Mouse (Mus musculus): ENCODE data around the gene Tnr.

Tnr gene

GRCm38 (mm10) chr1:159629119-159629518, 105.5 kb downstream of the Tnr start:
- DNase-seq (ENCODE audit: low read depth, low spot score), result no peak

DNA sequence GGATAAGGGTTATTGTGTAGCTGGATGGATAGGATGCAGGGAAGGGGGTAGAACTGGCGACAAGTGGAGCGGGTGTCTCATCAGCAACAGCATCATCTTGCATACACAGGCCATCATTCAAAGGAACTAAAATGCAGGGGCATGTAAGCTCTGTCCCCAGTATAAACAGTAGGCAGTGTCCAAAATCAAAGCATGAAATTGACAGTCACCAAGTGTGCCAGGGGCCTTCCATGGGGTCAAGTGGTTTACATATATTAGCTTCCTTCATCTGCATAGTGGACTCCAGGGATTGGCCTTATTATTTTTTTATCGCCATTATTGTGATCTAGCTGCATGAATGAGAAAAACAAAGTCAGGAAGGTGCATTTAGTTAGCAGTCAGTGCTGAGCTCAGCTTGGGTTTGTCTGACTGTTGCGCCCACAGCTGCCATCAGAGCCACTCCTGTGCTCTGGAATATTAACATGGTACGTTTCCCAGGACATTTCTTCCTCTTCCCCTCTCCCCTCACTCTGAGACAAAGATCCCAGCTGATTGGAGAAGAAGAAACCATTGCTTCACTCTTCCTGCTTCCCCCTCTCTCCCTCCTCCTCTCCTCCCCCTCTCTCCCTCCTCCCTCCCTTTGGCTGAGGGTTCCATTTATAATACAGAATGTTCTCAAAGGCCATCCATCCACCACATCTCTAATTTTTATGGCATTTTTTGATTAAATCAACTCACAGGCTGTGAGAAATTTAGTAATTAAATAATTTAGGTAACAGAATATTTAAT, 106.4 kb downstream of the Tnr start:
- no peak for DNase-seq (ENCODE audit: low read depth, low spot score)

DNA sequence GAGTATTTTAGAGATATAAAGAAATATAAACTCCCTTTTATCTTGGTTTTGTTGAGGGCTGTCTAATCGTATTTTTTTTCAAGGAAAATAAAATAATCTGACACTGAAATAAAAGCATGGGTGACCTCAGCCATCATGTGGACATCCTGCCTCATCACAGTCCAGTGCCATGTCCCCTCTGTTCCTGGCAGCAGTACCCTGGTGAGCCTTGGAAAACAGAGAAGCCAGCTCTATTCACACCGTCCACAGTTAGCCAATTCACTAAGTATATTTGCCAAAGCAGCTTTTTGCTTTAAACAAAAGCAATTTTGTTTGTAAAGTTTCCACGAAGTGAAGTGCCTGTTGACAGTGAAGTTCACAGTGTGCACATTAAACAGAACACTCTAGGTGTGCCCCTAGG, 109.0 kb downstream of the Tnr start:
- no peak for DNase-seq (ENCODE audit: low read depth, low spot score)

DNA sequence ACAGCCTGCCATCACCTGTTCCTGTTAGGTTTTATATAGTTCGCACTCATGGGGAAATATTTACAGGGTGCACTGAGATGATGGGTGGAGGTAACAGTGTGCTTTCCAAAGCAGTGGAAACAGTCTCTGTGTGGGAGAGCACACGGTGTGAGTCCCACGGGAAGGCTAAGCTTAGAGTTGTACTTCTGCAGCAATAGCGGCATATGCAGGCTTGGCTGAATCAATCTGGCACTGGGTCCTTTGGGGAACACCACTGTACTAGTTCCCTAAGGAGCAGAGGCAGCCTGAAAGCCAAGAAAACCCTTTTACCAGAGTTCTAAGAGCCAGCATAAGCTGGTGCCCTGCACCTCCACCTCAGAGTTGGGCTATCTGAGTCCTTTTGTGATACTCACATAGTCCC, 115.8 kb downstream of the Tnr start:
- DNase-seq (ENCODE audit: low read depth, low spot score), result no peak

DNA sequence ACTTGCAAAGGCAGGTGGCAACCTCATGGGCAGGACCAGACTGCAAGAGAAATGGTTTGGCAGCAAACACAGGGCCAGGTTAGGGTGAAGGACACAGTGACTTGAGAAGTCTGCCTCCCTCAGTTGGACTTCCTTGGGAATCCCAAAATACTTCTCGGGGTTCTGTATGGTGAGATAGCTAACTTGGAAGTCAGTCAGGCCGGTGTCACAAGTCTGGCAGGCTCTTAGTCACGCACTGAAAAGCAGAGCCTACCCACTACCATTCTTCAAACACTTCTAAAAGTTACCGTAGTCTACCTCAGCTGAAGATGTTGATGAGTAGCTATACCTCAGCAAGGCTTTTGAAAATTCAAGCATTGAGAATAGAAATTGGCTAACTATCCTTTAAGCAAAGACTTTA, 122.2 kb downstream of the Tnr start:
- DNase-seq (ENCODE audit: low read depth, low spot score), result no peak

DNA sequence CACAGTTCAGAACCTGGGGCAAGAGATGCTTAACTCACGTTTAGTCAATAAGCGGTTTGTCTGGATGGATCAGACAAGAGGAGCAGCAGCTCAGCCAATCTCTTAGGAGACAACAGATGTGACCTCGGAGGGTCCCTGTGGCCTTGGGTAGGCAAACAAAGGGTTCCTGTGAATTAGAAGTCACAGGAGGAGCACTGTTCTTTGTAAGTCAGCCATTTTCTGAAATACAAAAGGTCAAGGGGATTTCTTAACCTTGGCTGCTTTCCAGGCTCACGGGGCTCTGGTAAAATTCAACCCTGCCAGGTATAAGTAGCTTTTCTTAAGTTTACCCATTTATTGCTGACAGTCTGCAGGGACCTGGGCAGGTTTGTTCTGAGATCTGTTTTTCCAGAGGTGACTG, 126.9 kb downstream of the Tnr start:
- DNase-seq (ENCODE audit: low read depth, low spot score), result no peak

DNA sequence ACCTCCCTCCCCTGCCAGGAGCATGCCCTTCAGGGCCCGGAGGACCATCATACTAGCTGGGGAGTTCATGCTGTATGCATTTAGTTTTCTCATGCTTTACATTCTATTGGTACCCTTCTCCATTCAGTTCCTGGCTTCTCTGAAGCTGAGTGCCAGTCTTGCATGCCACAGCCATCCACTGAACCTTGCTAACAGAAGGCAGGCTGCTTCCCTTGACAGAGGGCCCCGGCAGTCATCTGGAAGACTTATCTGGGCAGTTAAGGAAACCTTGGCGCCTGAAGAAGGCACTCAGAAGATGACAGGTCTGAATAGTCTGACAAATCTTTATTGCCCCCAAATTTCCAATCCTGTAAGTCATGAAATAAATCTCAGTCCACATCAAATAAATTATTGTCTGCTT, 131.7 kb downstream of the Tnr start:
- no peak for DNase-seq (ENCODE audit: low read depth, low spot score)

DNA sequence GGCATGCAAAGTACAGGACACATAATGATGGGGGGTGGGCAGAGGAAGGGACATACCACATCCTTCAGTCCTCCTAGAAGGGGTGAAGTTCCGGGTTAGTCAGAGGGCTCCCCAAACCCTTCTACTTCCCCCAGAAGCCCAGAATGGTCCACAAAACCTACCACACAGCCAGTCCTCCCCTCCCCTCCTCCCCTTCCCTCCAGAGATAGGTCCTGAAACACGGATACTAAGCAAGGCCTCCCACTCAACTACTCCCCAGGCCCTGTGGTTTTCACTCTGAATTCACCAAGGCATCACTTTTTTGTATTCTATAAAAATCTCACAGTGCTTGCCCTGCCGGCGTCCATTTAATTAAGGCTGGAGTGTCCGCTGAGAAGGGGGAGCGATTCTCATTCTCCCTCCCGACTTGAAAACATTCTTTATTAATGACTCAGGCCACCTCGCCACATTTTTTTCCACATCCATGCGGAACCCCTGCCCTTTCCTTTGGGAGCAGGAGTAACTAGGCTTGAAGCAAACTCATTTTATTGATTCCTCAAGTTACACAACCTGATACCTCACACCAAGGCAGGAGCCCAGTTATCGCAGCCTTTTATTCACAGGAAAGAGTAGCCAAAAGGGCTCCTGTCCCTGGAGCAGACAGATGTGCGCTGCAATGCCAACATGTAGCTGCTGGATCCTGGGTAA, 134.4 kb downstream of the Tnr start:
- peak; percentile 79 for DNase-seq (ENCODE audit: low read depth, low spot score)

DNA sequence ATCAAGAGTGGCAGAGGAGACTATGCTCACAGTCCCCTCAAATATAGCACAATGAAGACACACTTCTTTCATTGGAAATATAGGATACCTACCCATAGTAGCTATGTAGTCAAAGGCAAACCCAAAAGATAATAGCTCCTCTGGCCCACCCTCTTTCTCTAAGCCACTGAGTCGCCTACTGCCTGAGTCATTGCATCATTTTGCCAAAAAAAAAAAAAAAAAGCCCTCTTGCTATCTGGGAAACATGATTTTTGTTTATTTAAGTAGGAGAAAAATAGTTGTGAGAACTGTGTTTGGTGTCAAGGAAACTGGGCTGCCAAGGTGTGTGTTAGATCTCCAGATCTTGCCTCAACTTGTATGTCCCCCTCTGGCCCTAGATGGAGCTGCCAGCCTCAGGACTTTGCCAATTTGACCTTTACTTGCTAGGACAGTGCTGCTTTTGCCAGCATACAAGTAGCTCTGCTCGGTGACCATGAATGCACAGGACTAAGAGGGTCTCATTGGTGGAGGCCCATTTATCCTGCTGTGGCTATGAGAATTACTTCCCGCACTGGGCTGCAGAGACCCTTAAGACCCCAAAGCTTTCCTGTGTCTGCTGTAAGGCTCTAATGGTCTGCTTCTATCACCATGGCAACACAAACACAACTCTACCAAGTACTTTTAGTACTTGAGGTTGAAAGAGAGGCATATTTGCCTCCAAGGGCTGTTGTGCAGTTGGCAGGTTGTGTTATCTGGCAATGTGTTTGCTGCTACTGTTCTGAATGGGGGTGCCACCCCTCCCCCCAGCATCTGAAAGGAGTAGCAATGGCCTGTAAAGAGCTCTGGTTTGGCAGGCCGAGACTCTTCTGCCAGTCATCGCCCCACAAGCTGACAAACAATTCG, 137.3 kb downstream of the Tnr start:
- DNase-seq (ENCODE audit: low read depth, low spot score), result peak; percentile 66

DNA sequence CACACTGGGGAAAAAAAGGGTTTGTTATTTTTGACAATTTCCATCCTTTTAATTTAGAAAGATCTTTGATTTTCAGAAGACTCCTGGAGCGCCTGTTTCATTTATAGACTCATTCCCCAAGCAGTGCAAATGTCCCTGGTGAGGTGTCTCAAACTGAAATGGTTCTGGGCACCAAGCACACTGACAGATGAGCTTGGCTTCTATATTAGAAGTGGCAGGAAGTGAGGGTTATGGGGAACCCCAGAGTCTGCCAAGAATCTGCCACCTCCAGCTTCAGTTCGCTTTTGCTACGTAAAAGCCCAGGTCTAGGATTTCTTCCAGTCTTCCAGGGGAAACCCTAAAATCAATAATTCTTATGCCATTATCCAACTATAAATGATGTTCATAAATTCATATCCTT, 140.9 kb downstream of the Tnr start:
- DNase-seq (ENCODE audit: low read depth, low spot score), result no peak

- DNase-seq (ENCODE audit: low read depth, low spot score), result no peak
These were observed 141.4 kb downstream of the Tnr start for GRCm38 (mm10) chr1:159664945-159665344.

DNA sequence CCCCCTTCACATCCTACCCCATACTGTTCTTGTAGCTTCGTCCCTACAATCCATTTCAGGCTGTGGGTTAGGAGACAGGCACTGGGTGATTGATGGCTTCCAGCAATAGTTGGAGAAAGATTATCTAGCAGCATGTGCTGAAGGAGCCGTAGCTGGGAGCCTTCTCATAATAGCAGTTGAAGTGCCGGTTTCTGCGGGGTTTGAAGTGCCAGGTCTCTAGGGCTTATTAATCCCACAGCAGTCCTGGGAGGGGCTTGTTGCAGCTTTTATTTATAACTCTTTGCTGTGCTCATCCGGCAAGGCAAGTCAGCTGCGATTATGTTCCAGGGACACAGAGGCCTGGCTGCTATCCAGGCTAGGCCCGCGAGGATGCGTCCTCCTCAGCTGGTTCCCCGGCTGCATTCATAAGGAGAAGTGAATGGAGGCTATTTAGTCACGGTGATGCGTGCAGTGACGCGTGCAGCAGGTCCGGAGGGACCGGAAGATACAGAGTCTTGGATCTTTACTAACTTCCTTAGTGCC, 147.1 kb downstream of the Tnr start:
- no peak for DNase-seq (ENCODE audit: low read depth, low spot score)

- DNase-seq (ENCODE audit: low read depth, low spot score), result no peak
These were observed 147.6 kb downstream of the Tnr start for GRCm38 (mm10) chr1:159671181-159671580.

DNA sequence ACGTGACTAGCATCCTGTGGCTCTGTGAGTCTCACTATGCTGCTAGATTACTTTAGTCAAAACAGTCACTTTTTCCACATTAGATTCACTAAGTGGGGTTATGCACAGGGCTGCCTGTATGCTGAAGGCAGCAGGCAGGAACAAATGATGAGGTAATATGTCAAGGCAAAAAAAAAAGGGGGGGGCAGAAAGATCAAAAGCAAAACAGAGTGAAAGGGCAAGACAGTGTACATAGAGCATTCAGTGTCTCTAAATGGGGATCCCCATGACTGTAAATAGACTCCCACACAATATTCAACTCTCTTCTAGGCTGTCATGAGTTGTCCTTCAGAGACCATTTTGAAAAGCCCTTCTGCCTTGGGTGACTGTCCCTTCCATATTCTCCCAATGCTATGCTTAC, 150.7 kb downstream of the Tnr start:
- no peak for DNase-seq (ENCODE audit: low read depth, low spot score)

GRCm38 (mm10) chr1:159675472-159675871, 151.9 kb downstream of the Tnr start:
- DNase-seq (ENCODE audit: low read depth, low spot score), result no peak

GRCm38 (mm10) chr1:159678221-159678935, 154.8 kb downstream of the Tnr start:
- DNase-seq (ENCODE audit: low read depth, low spot score), result peak; percentile 50

DNA sequence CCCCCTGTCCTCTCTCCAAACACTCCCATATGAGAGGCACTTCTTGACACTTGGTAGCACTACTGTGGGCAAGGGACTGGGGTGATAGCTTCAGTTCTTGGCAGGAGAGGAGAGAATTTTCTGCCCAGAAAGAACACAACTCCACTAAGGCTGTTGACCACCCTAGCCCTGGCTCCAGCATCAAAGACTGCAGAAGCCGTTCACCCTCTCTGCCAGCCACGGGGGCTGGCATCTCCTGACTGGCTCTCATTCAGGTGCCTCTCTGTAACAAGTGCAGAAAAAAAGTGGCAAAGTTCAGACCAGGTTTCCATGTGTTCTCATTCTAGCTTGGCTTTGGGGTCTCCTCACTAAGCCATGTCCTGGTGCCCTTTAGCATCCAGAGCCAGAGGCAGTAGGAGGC, 157.7 kb downstream of the Tnr start:
- no peak for DNase-seq (ENCODE audit: low read depth, low spot score)

DNA sequence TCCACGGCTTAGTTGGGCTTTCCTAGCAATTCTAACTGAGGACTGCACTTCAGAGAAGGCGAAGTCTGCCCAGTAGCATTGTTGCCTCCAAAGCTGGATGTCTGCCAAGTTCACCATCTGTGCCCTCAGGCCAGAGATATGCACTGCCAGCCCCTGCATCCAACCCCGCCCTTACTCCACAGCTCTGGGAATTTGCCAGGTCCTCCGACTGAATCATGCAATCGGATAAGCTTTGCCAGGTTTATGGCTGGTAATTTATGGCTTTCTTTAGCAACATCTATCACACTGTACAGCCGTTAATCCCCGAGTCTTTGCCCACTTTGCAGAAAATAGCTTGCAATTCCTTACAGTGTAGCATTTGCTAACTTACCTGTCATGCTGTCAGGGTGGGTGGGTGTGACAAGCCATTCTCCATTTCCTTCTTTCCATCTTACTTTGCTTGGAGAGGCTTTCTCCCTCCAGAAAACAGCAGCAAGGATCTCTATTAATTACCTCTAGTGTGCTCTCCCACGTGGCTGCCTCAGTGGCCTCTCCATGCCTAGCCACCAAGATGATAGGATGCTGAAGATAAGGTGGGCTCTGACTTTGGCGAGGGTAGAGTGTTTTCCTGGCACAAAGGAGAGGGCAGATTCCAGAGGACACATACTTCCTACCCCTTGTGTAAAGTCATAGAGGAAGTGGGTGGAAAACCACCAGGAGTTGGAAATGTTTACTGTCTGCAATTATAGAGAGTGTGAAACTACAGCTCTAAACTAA, 163.1 kb downstream of the Tnr start:
- peak; percentile 100 for DNase-seq (ENCODE audit: low read depth, low spot score)

GRCm38 (mm10) chr1:159696717-159697116, 173.1 kb downstream of the Tnr start:
- DNase-seq (ENCODE audit: low read depth, low spot score), result no peak

- DNase-seq (ENCODE audit: low read depth, low spot score), result peak; percentile 77
These were observed 178.5 kb downstream of the Tnr start for GRCm38 (mm10) chr1:159702038-159702437.

- DNase-seq (ENCODE audit: low read depth, low spot score), result no peak
These were observed 181.4 kb downstream of the Tnr start for GRCm38 (mm10) chr1:159704925-159705324.

Data from 3T3-L1 (cell line).